ENCODE assay signal across 9 mouse cellular contexts in genomic region chr5:66746761-66747160, GRCm38 (mm10). TPM values are rescaled to one million over a fixed set of nuclear protein-coding genes. Genes with fewer than 3 reads are reported as not detected.
A peak's percentile ranks its signal among the peaks of the same experiment; 100 is the strongest.
DNase-seq lines count a peak whose midpoint lies in the region; ATAC-seq lines count a peak whose summit lies in the region.
"Had no signal": no experiment of that assay in that cellular context is flagged by ENCODE, and none has a peak within 500 bp of the region (broad histone marks: within the 10 kb centered on the region; RNA-seq: fewer than 3 reads in every experiment).

No protein-coding gene starts in this region.

- H3K27me3 ChIP-seq in heart, embryonic 13.5 days (replicated peaks), result peaks cover 94% of the 10 kb centered on the region
- H3K27me3 ChIP-seq in embryonic facial prominence, embryonic 11.5 days (ENCODE audit: control insufficient read depth, insufficient read depth, low read length), result peaks cover 2% of the 10 kb centered on the region; the same call in 1 of the 2 replicates
- no peaks in the 10 kb centered on the region for H3K27me3 ChIP-seq in hindbrain, embryonic 12.5 days
- H3K27me3 ChIP-seq in midbrain, embryonic 13.5 days, result no peaks in the 10 kb centered on the region

- peak overlapping the region; percentile 91 for H3K4me2 ChIP-seq in heart, embryonic 13.5 days
- peak overlapping the region; percentile 94 for H3K4me2 ChIP-seq in embryonic facial prominence, embryonic 11.5 days (ENCODE audit: low read depth, low read length)
- peak overlapping the region; percentile 90 for H3K4me2 ChIP-seq in hindbrain, embryonic 12.5 days (replicated peaks)
- peak overlapping the region; percentile 91 for H3K4me2 ChIP-seq in midbrain, embryonic 13.5 days (replicated peaks)

- H3K27ac ChIP-seq in heart, embryonic 13.5 days (replicated peaks), result no peak overlapping the region
- H3K27ac ChIP-seq in embryonic facial prominence, embryonic 11.5 days (replicated peaks; ENCODE audit: low read depth, low read length), result no peak overlapping the region
- H3K27ac ChIP-seq in hindbrain, embryonic 12.5 days, result peak overlapping the region; percentile 81; the same call in 1 of the 2 replicates
- H3K27ac ChIP-seq in midbrain, embryonic 13.5 days, result peak overlapping the region; percentile 86

- H3K9ac ChIP-seq in heart, embryonic 13.5 days, result peak overlapping the region; percentile 83
- peak overlapping the region; percentile 65 for H3K9ac ChIP-seq in embryonic facial prominence, embryonic 11.5 days (replicated peaks; ENCODE audit: low read length)
- H3K9ac ChIP-seq in hindbrain, embryonic 12.5 days, result peak overlapping the region; percentile 83
- H3K9ac ChIP-seq in midbrain, embryonic 13.5 days (replicated peaks), result peak overlapping the region; percentile 87

- ATAC-seq in heart, embryonic 13.5 days (ENCODE audit: extremely low read depth, insufficient number of reproducible peaks, low FRiP score, low TSS enrichment), result no peak
- ATAC-seq in embryonic facial prominence, embryonic 11.5 days (replicated peaks; ENCODE audit: insufficient number of reproducible peaks, low FRiP score, low TSS enrichment, low read depth), result no peak
- no peak for ATAC-seq in hindbrain, embryonic 12.5 days (ENCODE audit: low FRiP score)
- ATAC-seq in midbrain, embryonic 13.5 days, result no peak

- peak overlapping the region; percentile 76 for H3K4me3 ChIP-seq in heart, embryonic 13.5 days
- peak overlapping the region; percentile 55 for H3K4me3 ChIP-seq in embryonic facial prominence, embryonic 11.5 days (ENCODE audit: low read depth, low read length)
- H3K4me3 ChIP-seq in hindbrain, embryonic 12.5 days, result peak overlapping the region; percentile 69
- H3K4me3 ChIP-seq in midbrain, embryonic 13.5 days (replicated peaks), result peak overlapping the region; percentile 78

- no peaks in the 10 kb centered on the region for H3K36me3 ChIP-seq in heart, embryonic 13.5 days
- H3K36me3 ChIP-seq in embryonic facial prominence, embryonic 11.5 days (replicated peaks; ENCODE audit: control insufficient read depth, insufficient read depth, low read depth, low read length), result no peaks in the 10 kb centered on the region
- H3K36me3 ChIP-seq in hindbrain, embryonic 12.5 days, result no peaks in the 10 kb centered on the region
- H3K36me3 ChIP-seq in midbrain, embryonic 13.5 days, result no peaks in the 10 kb centered on the region

- peaks cover 24% of the 10 kb centered on the region for H3K4me1 ChIP-seq in heart, embryonic 13.5 days
- peaks cover 8% of the 10 kb centered on the region for H3K4me1 ChIP-seq in embryonic facial prominence, embryonic 11.5 days (ENCODE audit: control insufficient read depth, insufficient read depth, low read length)
- peaks cover 30% of the 10 kb centered on the region for H3K4me1 ChIP-seq in hindbrain, embryonic 12.5 days
- peaks cover 48% of the 10 kb centered on the region for H3K4me1 ChIP-seq in midbrain, embryonic 13.5 days (replicated peaks)

- DNase-seq in heart, adult 18-20 months, result no peak
- no peak for DNase-seq in embryonic facial prominence, embryonic 11.5 days (ENCODE audit: low spot score)
- no peak for DNase-seq in thymus, postnatal 10 days (ENCODE audit: low spot score in 2 of 2)
- DNase-seq in thymus, postnatal 25 days, result no peak
- no peak for DNase-seq in left cerebral cortex, adult 18-20 months (ENCODE audit: low spot score in 2 of 2)

- 5% methylated on average over 11 of the region's 11 CpGs for WGBS in heart, embryonic 13.5 days
- 3% methylated on average over 11 of the region's 11 CpGs for WGBS in embryonic facial prominence, embryonic 11.5 days
- WGBS in hindbrain, embryonic 12.5 days, result 4% methylated on average over 11 of the region's 11 CpGs
- WGBS in midbrain, embryonic 13.5 days, result 5% methylated on average over 11 of the region's 11 CpGs

- H3K9me3 ChIP-seq in heart, embryonic 13.5 days, result no peaks in the 10 kb centered on the region
- H3K9me3 ChIP-seq in embryonic facial prominence, embryonic 11.5 days (replicated peaks; ENCODE audit: control insufficient read depth, low read length), result no peaks in the 10 kb centered on the region
- no peaks in the 10 kb centered on the region for H3K9me3 ChIP-seq in hindbrain, embryonic 12.5 days (replicated peaks)
- H3K9me3 ChIP-seq in midbrain, embryonic 13.5 days, result no peaks in the 10 kb centered on the region

RNA-seq across cellular contexts. Expression of gene Limch1, which starts 1.1 kb away (rescaled TPM):
- 24.6 and 25.1 TPM in 2 replicates for polyA plus RNA-seq in heart, embryonic 13.5 days (2015; fragmentation: Nextera tagmentation; extraction: Ambion mirVana)
- total RNA-seq in heart, adult 18-20 months (2021), result 100 to 1,000 TPM; 237 to 240 TPM
- 69.3 and 73.0 TPM in 2 replicates for polyA plus RNA-seq in embryonic facial prominence, embryonic 11.5 days (2014; fragmentation: Nextera tagmentation; extraction: Ambion mirVana)
- 64.0 and 64.9 TPM in 2 replicates for polyA plus RNA-seq in hindbrain, embryonic 12.5 days (2016; fragmentation: Nextera tagmentation; extraction: Ambion mirVana)
- polyA plus RNA-seq in midbrain, embryonic 13.5 days (2015; fragmentation: Nextera tagmentation; extraction: Ambion mirVana), result 37.4 and 41.9 TPM in 2 replicates
- 100 to 1,000 TPM; 120 to 123 TPM for total RNA-seq in left cerebral cortex, adult 18-20 months (2021)
- total RNA-seq: megakaryocyte-erythroid progenitor cell, adult 5-6 weeks had no signal

Comparison
In these comparisons a context has a peak if more than half of its experiments do, and no peak if none do; other contexts are left out.
1. H3K27ac ChIP-seq: peak in hindbrain, embryonic 12.5 days (single experiment) and midbrain, embryonic 13.5 days (single experiment); none in heart, embryonic 13.5 days (single experiment) and embryonic facial prominence, embryonic 11.5 days (single experiment).
2. Peak in every context shown above with its lines, with median percentiles within 50 percentile points of each other: H3K4me2 ChIP-seq, H3K4me3 ChIP-seq and H3K9ac ChIP-seq.